Mouse (Mus musculus) monocyte, adult 5-6 weeks (primary cell): ENCODE measurements around the gene Brca1. TPM values are rescaled to one million over a fixed set of nuclear protein-coding genes. Genes with fewer than 3 reads are reported as not detected.

Experiments used
- ATAC-seq: fragments of 153-309, 156-312 bp; replicated peaks from 2 replicates; pipeline ENCODE4 v1.8.0; 2017; ENCODE audit warnings: mild to moderate bottlenecking; ENCODE audit not compliant: low TSS enrichment, insufficient number of reproducible peaks, severe bottlenecking, poor library complexity, low FRiP score
- total RNA-seq: library from RNA; stranded (forward); fragments of 200-1000, 200-491, 200-594 nt; gene quantifications from 3 replicates; pipeline ENCODE4 v1.2.3, GENCODE M21; 2017

The Brca1 gene
- total RNA-seq, 1 experiment from 2014 or later, result 8.0 TPM

DNA sequence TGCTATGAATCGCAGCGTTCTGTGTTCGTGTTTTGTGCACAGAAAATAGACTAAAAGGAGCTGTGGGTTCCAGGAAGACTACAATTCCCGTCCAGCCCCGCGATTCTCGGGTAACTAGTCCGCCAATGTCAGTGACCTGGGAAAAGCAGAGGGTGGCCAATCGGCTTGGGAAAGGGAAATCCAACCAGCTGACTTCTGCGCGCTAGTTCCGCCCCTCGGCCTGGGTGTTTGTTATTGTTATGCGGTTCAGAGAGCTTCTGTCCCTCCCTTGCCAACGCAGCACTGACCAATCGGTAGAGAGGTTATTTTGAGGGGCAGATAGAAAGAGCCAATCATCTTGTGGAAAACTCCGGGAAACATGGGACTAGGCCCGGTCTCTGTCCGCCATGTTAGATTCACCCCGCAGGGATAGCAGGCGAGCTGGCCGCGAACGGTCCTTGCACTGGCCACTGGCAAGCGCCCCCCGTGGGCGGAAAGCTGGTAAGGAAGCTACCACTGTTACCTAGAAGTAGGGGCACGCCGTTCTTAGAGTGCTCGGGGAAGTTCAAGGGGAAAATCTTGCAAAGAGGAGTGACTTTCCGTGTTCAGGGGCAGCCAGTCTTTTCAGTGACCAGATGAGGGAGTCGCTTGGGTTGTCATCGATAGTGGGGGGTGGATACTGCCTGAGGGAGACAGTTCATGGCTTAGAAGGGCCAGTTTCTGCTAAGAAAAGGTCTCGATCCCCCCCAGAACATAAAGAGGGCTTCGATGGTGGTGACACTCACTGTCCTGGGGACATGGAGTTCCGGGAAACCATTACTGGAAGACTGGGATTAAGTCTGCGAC lies 933 bp upstream of the Brca1 start:
- peak; percentile 95 for ATAC-seq

DNA sequence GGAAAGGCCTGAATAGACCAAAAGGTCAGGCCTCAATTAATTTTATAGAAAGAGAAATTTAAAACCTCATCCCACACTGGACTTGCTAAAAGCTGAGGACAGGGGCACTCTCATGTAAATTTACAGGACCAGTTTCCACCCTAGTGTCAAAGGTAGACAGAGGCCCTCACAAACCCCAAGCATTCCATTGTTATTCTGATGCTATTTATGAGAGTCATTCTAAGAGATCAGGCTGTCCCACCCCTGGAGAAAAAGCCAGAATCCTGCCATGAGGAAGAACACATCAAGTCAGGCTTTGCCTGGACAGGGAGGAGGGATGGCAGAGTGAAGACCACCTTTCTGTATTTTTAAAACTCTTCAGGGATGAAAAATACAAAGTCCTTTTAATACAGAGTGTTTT lies 3.2 kb downstream of the Brca1 start:
- ATAC-seq, result no peak

DNA sequence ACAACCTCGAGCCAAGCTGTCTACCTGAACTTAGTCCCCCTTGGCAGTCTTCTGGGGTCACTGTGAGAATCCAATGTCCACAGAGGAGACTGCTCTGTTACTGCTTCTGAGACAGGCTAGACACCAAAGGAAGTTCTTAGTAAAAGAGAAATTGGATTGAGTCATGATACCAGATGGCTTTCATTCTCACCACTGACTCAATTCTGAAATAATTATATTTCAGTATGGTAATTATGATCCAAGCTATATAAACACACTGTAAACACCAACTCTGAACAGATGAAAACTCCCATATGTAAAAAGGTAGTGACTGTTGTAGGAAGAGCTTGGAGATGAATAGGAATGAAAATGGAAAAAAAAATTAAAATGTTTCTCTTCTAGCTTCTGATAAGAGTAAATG lies 7.6 kb downstream of the Brca1 start:
- ATAC-seq, result no peak

DNA sequence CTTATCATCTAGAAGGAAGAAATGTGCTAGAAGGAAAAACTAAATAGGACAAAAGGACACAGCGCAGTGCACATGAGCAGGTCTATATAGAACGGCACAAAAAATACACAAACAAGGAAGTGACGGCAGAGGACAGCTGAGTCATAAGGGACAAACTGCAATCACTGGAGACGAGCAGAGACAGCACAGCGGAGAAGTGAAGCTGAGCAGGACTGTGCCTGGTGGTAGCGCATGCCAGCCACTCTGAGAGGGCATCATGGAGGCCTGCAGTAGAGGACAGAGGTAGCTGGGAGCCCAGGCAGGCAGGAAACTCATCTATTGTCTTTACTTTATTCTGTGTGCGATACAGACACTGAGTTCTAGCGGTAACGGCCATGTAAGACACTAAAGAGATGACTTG lies 8.2 kb downstream of the Brca1 start:
- peak; percentile 63 for ATAC-seq

DNA sequence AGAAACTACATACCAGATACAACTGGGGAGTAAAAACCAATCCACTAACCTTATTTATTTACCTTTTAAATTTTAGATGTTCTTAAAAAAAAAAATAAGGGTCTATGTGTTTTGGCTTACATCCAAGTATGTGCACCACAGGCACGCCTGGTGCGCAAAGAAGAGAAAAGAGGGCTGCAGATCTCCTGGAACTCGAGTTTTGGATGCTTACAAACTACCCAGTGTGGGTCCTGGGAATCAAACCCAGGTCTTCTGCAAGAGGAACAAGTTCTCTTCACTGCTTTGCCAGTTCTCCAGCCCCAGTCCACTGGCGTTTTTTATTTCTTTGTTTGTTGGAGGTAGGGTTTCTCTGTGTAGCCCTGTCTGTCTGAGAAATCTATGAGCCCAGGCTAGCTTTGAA lies 25.1 kb downstream of the Brca1 start:
- no peak for ATAC-seq

DNA sequence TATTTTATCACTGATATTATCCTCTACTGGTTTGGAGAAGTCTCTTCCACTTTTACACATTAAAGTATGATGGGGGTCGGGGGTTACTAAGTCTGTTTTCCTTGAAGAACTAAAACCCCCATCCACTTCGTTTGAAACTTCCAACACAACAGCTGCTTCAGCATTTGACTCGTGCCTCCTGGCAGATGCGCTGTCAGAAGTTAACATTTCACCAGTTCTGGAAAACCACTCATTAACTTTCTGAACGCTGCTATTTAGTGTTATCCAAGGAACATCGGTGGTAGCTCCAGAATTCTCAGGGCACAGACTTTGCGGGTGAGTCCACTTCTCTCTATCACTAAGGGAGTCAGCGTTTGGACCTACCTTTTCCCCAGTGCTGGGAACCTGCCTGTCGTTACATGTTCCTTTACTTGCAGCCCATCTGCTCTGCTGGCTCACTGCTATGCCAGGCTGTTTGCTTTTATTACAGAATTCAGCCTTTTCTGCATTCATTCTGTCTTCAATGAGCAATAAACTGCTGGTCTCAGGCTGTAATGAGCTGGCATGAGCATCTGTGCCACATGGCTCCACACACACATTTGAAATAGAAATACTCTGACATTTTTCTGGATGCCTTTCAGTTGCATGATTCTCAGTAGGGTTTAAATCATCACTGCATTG lies 25.7 kb downstream of the Brca1 start:
- no peak for ATAC-seq

DNA sequence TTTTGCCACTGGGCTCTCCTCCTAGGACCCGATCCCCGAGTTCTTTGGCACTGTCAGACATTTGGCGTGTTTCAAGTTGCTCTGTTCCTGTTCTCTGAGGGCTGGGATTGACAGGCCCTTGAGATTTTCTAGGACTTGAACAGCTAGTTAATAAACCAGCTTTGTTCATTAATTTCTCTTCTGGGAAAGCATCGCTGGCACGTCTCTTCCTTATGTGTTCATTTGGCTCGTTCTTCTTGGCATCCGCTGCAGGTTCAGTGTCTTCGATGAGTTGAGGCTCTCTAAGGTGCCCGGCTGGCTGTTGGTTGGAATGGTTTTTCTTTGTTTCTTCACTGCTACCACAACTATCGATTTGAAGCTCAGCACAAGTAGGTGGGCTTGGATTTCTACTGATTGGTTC lies 26.7 kb downstream of the Brca1 start:
- ATAC-seq, result no peak

DNA sequence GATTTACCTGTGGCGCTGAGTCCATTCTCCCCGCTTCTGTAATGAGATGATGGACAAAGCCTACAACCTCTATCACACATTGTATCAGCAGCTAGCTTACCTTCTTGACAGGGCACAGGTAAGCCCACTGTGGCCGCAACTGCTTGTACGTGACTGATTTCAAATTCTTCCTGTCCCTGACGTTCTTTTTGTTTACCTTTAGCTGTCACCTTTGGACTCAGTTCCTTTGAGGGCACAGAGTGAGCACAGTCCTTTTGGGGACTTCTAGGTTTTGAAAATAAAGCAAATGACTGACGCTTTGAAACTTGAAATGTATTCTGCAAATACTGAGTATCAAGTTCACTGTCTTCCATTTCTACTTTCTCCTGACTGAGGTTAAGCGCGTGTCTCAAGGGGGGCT lies 27.3 kb downstream of the Brca1 start:
- ATAC-seq, result no peak

DNA sequence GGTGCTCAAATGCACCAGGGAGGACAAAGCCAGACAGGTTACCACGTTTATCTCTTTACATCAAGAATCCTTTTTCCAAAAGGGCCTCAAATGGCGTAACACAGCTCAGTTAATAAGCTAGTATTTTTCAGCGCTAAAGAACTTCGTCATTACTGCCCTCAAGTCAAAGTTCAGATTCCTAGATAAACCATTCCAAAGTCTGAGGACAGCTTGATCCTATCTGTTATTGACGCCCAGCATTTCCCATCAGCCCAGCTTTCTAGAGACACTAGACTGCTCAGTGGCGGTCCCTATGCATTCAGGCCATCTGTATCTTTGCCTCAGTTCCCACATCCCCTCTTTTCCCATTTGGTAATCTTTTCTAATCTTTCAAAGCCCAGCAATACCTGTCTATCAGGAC lies 32.4 kb downstream of the Brca1 start:
- ATAC-seq, result no peak

DNA sequence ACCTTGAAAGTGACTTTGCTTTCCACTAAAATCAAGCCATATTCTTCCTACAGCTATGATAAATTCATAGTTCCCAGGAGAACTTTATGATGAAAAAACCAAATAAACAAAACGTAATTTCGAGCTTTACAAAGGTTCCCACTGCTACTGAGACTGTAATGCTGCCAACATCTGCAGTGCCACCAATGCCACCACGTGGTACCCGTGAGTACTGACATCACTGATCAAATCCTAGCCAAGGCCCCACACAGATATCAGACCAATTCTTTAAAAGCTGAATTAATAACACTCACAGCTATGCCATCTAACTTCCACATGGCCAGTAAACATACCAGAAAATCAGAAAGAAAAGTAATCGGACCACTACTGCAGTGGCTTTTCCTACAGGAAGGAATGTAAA lies 32.8 kb downstream of the Brca1 start:
- no peak for ATAC-seq

DNA sequence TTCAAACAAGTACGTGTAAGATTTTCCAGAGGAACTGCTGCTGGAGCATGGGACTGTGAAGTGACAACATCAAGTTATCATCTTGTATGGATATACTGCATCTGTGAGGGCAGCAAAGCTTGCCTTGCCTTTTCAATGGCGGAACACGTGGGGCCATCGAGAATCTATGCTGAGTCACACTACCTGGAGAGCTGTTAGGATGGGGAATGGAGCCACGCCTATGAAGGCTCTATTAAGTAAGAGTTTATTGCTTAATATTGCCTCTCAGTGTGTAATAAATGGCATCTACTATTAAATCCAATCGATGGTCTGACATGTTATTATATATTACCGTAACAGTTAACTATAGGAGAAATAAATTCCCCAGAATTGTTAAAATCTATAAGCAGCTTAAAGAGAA lies 44.7 kb downstream of the Brca1 start:
- ATAC-seq, result no peak

DNA sequence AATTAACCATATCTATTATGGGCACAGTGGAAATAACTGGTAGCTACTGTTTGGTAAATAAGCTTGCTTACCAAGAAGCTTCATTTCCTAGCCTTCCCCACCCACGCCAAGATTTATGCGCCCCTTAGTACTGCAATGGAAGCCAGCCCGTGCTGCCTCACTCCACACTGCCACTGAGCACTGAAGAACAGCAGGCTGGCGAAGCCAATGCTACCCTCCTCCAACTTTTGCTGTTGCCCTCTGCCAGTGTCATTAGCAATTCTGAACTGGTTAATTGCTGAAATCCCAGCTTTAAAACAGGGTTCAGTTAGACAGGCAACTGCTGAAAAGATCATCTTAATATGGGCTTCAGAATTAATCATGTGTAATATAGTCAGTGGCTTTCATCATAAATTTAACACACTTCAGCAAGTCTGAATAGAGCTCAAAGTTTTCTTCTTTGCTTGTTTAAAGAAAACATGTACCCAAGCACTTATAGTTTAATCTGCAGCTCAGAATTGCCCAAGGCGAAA lies 45.4 kb downstream of the Brca1 start:
- ATAC-seq, result no peak

DNA sequence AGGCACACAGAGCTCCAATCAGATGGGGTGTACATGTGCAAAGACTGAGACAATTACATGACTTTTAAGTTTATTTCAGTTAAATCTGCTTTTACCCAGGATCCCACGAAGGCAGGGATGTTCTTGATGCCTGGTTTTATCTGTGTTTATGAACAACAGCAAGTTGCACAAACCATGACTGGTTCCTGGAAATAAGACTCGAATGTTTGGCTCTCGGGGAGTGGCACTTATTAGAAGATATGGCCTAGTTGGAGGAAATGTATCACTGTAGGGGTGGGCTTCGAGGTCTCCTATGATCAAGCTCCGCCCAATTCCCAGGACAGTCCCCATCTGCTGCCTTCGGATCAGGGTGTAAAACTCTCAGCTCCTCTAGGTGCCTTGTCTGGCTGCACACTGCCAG lies 65.6 kb downstream of the Brca1 start:
- ATAC-seq, result no peak

DNA sequence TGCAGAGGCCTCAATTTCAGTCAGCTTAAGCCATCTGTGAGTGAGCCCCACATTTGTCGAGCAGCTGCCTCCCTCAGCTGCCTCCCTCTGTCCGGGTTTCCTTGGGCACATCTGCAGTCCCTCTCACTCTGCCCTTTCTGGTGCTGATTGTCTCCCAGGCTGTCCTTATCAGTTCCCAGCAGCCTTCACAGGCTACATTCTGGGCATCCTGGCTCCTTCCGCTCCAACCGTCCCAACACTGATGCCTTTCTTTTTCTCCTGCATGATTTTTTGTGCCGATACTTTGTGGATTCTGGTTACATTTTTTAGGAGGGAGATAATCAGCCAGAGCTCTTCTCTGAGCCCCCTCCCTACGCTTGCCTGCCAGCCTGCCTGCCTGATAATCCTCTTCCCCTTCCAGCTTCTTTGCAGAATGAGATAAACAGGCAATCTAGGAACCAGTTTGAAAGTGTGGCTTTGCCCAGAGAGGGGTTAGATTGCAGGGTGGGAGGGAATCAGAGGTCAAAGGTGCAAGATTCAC lies 66.2 kb downstream of the Brca1 start:
- ATAC-seq, result no peak

DNA sequence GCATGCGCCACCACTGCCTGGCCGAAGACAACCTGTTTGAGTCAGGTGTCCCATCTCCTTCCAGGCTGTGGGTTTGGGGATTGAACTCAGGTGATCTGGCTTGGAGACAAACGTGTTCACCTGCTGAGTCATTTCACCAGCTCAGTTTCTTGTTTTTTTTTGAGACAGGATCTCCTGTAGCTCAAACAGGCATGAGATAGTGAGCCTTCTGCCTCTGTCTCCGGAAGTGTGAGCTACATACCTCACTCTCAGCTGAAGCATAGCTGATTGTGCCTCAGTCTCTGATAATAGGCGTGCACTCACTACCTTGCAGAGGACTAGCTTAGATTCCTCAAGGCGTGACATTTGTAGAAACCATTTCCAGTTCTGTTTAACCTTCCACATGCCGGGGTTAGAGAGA lies 66.9 kb downstream of the Brca1 start:
- ATAC-seq, result no peak

DNA sequence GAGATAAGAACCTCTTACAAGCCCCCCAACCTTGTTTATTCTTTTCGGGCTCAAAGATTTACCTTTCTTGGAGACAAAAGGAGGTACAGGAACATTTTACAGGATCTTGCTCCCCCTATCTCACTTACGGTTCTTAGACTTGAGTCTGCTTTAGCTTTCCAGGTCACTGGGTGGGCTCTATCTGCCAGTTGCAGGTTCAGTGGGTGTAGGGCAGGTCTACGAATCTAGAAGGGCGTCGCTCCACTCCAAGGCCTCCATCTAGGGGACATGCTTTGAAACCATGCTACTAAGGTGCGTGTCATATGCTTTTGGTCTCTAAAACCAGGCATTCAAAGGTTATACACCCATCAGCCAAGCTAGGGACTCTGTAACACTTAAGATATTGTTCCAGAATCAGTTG lies 67.5 kb downstream of the Brca1 start:
- no peak for ATAC-seq

DNA sequence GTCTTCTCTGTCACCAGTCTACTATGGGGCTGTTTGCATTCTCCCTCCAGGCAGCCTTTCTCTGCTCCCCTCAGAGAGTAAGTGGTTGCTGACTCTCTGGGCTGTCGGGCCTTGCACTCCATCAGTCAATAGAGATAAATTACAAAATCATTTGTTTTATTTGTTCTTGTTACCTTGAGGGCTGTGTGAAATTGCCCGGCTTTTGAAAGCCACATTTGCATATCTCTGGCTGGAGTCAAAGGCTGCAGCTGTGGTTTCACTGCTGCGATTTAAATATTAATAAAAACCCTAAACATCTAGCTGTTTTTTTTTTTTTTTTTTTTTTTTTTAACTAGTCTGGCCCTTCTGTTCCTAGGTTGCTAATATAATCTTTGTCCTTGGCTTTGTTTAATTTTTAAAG lies 68.0 kb downstream of the Brca1 start:
- ATAC-seq, result no peak

DNA sequence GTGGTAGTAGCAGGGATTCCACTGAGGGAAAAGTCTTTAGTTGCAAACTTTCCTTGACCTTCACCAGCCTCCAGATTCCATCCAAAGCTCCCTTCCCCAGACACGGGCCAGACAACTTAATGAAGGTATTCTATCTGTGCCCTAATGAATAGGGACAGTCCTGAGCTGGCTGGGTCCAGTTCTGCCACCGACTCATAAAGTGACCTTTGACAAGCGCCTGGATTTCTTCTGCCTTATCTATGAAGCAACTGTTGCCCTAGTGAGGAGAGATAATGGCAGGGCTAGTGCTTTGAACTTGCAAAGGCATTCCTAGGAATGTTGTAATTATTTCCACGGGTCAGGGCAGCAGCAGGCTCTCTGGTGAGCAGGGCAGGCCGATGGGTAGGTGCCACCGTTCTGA lies 70.8 kb downstream of the Brca1 start:
- no peak for ATAC-seq

DNA sequence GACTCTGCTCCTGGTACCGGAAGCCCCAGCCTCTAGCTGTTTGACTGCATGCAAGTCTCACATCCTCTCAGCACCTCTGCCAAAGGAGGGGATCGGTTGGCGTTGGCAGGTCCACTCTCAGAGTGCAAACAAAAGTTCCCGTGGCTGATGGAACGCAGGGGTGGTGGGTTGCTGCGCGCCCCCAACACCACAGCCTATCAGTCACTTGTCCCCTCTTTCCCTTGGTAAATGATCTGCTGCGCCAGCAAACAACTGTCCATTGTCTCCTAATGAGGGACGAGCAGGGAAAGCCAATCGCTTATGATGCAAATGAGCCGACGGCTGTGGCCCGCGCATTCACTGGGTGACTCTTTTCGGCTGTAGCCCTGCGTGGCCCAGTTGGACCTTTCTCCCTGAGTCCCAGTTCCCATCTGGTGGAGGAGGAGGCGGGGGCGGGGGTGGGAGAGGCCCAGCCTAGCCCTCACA lies 72.6 kb downstream of the Brca1 start:
- ATAC-seq, result no peak
